Mouse (Mus musculus): Measurements from ENCODE around the gene Tlr6.

The Tlr6 gene

DNA sequence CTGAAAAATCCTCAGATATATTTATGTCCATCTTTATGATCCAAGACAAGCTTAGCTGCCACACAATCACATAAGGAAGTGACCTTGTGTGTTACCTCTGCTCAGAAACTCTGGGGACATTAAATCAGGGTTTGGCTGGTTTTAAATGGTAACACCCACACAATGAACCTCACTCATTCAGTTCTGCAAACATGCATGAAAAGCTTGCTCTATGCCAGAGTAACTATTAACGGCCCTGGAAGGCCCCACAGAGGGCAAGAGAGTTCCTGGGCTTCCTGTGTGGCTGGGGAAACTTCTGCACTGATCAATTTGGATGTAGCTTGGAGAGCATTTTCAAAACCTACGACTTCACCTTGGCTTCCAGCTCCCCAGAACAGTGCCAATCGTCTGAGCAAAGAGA lies 27.7 kb downstream of the Tlr6 start:
- no peak for DNase-seq (ENCODE audit: low read depth, low spot score)

GRCm38 (mm10) chr5:64922891-64923381 lies 37.0 kb downstream of the Tlr6 start:
- no peak for DNase-seq (ENCODE audit: low read depth, low spot score)

GRCm38 (mm10) chr5:64918616-64919597 lies 41.0 kb downstream of the Tlr6 start:
- no peak for DNase-seq (ENCODE audit: low read depth, low spot score)

- DNase-seq (ENCODE audit: low read depth, low spot score), result no peak
Observed at GRCm38 (mm10) chr5:64917721-64918120, 42.2 kb downstream of the Tlr6 start.

GRCm38 (mm10) chr5:64917161-64917560 lies 42.7 kb downstream of the Tlr6 start:
- no peak for DNase-seq (ENCODE audit: low read depth, low spot score)

- DNase-seq (ENCODE audit: low read depth, low spot score), result no peak
Observed at GRCm38 (mm10) chr5:64908585-64909284, 51.2 kb downstream of the Tlr6 start.

- DNase-seq (ENCODE audit: low read depth, low spot score), result no peak
Observed at GRCm38 (mm10) chr5:64907906-64908305, 52.0 kb downstream of the Tlr6 start.

DNA sequence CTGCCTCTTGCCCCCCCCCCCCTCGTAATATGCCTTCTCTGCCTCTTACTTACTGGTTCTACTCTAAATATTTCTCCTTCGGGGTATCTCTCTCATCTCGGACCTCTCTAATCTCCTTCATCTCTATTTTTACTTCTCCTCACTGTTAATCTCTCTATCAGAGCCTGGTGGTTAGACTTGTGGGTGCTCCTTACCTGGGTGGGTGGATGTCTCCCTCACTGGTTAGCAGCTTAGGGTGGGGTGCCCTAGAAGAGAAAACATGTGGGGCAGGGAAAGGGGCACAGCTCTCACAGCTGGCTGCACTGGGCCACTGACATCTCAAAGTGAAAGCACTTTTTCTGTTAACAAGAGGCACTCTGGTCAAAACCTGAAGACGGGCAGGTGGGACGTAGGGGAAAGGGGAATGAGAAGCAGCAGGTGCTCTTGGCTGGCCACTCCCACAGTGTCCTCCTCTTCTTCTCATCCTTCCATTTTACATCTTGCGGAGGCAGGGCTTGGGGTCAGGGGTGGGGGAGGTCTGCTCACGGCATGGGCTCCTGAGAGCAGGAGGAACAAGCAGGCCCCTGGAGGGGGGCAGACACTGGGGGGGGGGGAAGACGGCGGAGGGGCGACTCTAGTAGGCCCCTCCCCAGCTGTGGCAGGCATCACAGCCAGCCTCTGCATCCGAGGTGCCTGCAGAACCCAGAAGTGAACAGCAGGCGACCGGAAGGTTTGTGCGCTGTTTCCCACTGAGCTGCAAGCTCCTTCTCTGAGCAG lies 54.2 kb downstream of the Tlr6 start:
- DNase-seq (ENCODE audit: low read depth, low spot score), result no peak
